Mouse (Mus musculus) ES-Bruce4 (cell line): ENCODE measurements at regions not wholly inside any gene's neighbourhood (a gene's known extent, or its start where the extent isn't known, plus 50 kb on each side); places are given as distances from the start of the nearest gene placed in this dataset.

ENCODE experiments used
- H3K27ac ChIP-seq: 2 replicates; pipeline ENCODE4 v1.5.1; 2012; ENCODE audit warnings: low read length, inconsistent platforms; ENCODE audit not compliant: insufficient read depth
- H3K27me3 ChIP-seq: 2 replicates; pipeline ENCODE4 v1.6.1; 2012; ENCODE audit warnings: mild to moderate bottlenecking, low read length, inconsistent platforms; ENCODE audit not compliant: control insufficient read depth, poor library complexity, insufficient read depth, severe bottlenecking
- H3K36me3 ChIP-seq: 2 replicates; pipeline ENCODE4 v1.6.1; 2012; ENCODE audit warnings: inconsistent platforms, mild to moderate bottlenecking, low read length, moderate library complexity; ENCODE audit not compliant: control insufficient read depth, poor library complexity, insufficient read depth, severe bottlenecking
- H3K4me1 ChIP-seq: one replicate; pipeline ENCODE4 v1.8.1; 2011; ENCODE audit warnings: low read length; ENCODE audit not compliant: control insufficient read depth, insufficient read depth
- H3K4me3 ChIP-seq: 2 replicates; pipeline ENCODE4 v1.5.1; 2011; ENCODE audit warnings: low read depth, mild to moderate bottlenecking, low read length
- H3K9ac ChIP-seq: 2 replicates; pipeline ENCODE4 v1.6.1; 2012; ENCODE audit warnings: low read depth, mild to moderate bottlenecking, inconsistent platforms; ENCODE audit not compliant: poor library complexity, severe bottlenecking
- H3K9me3 ChIP-seq: replicated peaks from 2 replicates; pipeline ENCODE4 v1.6.1; 2012; ENCODE audit warnings: mild to moderate bottlenecking, low read length, inconsistent platforms; ENCODE audit not compliant: control insufficient read depth, poor library complexity, insufficient read depth, severe bottlenecking
- CTCF ChIP-seq: IDR thresholded peaks from one replicate; pipeline ENCODE4 v1.8.1; 2011; ENCODE audit warnings: low read depth, low read length
- EP300 ChIP-seq: IDR thresholded peaks from 2 replicates; pipeline ENCODE4 v1.6.1; 2011; ENCODE audit warnings: low read depth, low read length; ENCODE audit not compliant: insufficient read depth
- POLR2A ChIP-seq: IDR thresholded peaks from one replicate; pipeline ENCODE4 v1.8.1; 2011; ENCODE audit warnings: low read length; ENCODE audit not compliant: insufficient read depth

GRCm38 (mm10) chr16:95929700-95930435 lies 60.9 kb downstream of the Psmg1 start:
- H3K27me3 ChIP-seq: no peaks in the 10 kb centered on the region
- no peaks in the 10 kb centered on the region for H3K36me3 ChIP-seq
- no peaks in the 10 kb centered on the region for H3K4me1 ChIP-seq
- H3K4me3 ChIP-seq: no peak overlapping the region
- no peaks in the 10 kb centered on the region for H3K9me3 ChIP-seq
- no peak overlapping the region for H3K9ac ChIP-seq
- no peak overlapping the region for H3K27ac ChIP-seq
- no peak for TF ChIP-seq CTCF
- no peak for TF ChIP-seq EP300
- no peak for TF ChIP-seq POLR2A

DNA sequence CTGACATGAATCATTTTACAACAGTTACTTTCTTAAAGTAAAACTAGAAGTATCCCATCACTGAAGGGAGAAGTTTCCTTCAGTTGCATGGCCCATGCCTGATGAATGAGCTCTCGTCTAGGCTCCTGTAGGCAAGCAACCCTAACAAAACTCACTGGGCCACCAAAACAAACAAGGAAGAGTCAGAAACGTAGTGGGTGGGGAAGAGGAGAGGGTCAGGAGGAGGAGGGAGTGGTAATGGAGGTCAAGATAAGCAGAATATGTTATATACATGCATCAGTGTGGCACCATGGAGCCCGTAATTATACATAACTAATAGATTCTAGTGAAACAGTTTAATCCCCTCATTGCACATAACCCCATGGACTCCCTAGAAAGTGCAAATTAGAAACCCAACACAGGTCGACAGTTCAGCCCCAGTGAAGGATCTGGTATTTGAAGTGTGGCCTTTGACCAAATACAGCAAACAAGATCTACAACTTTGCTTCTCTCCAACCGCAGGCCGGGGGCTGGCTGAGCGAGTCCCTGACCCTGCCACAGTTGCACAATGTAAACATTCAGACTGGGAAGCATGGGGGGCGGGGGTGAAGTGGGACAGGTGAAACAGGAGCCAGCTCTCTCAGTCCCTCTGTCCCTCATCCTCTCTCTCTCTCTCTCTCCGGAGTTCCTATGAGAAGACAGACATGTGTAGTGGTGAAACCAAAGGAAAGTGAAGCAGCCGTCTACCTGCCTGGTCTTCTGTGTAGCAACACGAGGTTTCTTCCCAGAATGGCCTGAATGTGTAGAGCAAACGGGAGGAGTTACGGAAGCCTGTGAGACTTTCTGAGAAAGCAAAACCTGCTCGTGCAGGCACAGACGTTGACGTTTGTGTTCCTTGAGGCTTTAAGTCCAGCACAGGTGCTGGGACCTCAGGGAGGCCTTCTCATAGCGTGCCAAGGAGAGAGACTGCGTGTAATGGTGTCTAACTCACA lies 62.2 kb downstream of the Psmg1 start:
- H3K9ac ChIP-seq: no peak overlapping the region
- H3K4me3 ChIP-seq: no peak overlapping the region
- TF ChIP-seq EP300 (no peak), CTCF (no peak), POLR2A (no peak)
- H3K27me3 ChIP-seq: no peaks in the 10 kb centered on the region
- no peaks in the 10 kb centered on the region for H3K4me1 ChIP-seq
- H3K9me3 ChIP-seq: no peaks in the 10 kb centered on the region
- no peak overlapping the region for H3K27ac ChIP-seq
- no peaks in the 10 kb centered on the region for H3K36me3 ChIP-seq

GRCm38 (mm10) chr16:95926558-95926957 lies 64.2 kb downstream of the Psmg1 start:
- H3K27me3 ChIP-seq: no peaks in the 10 kb centered on the region
- no peak overlapping the region for H3K4me3 ChIP-seq
- no peaks in the 10 kb centered on the region for H3K36me3 ChIP-seq
- no peaks in the 10 kb centered on the region for H3K9me3 ChIP-seq
- no peak for TF ChIP-seq POLR2A
- no peak for TF ChIP-seq EP300
- no peak for TF ChIP-seq CTCF
- H3K9ac ChIP-seq: no peak overlapping the region
- no peak overlapping the region for H3K27ac ChIP-seq
- H3K4me1 ChIP-seq: no peaks in the 10 kb centered on the region

GRCm38 (mm10) chr16:95924716-95925115 lies 66.0 kb downstream of the Psmg1 start:
- Histone ChIP-seq H3K4me1 (no peaks in the 10 kb centered on the region), H3K27me3 (no peaks in the 10 kb centered on the region), H3K27ac (no peak overlapping the region), H3K9me3 (no peaks in the 10 kb centered on the region), H3K4me3 (no peak overlapping the region), H3K36me3 (no peaks in the 10 kb centered on the region), H3K9ac (no peak overlapping the region)
- no peak for TF ChIP-seq CTCF
- no peak for TF ChIP-seq EP300
- TF ChIP-seq POLR2A: no peak

DNA sequence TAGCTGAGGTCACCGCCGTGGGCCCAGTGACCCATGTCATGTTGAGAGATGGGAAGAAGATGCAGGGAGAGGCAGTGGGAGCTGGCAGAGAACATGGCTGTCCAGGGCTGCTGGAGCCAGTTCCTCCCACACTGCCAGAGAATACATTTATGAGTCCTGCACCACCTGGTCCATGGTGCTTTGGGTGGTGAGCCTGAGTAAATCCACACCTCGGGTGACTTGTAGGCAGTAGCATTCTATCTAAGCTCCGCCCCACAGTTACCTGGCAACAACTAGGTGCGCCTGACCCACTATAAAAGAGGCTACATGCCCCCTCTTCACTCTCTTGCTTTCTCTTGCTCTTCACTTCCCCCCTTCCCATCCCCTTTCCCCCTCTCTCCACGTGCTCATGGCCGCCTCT lies 66.8 kb downstream of the Psmg1 start:
- no peak overlapping the region for H3K27ac ChIP-seq
- H3K36me3 ChIP-seq: no peaks in the 10 kb centered on the region
- H3K9ac ChIP-seq: no peak overlapping the region
- no peaks in the 10 kb centered on the region for H3K4me1 ChIP-seq
- no peak overlapping the region for H3K4me3 ChIP-seq
- no peaks in the 10 kb centered on the region for H3K9me3 ChIP-seq
- TF ChIP-seq POLR2A: no peak
- no peak for TF ChIP-seq CTCF
- no peak for TF ChIP-seq EP300
- no peaks in the 10 kb centered on the region for H3K27me3 ChIP-seq

- no peaks in the 10 kb centered on the region for H3K36me3 ChIP-seq
- H3K4me1 ChIP-seq: no peaks in the 10 kb centered on the region
- no peaks in the 10 kb centered on the region for H3K9me3 ChIP-seq
- no peak overlapping the region for H3K27ac ChIP-seq
- no peaks in the 10 kb centered on the region for H3K27me3 ChIP-seq
- TF ChIP-seq POLR2A (no peak), EP300 (no peak), CTCF (no peak)
- H3K4me3 ChIP-seq: no peak overlapping the region
- no peak overlapping the region for H3K9ac ChIP-seq
These were observed 68.3 kb downstream of the Psmg1 start for GRCm38 (mm10) chr16:95922369-95922934.
